Mouse (Mus musculus): Measurements from ENCODE around the gene Sox6.

DNA sequence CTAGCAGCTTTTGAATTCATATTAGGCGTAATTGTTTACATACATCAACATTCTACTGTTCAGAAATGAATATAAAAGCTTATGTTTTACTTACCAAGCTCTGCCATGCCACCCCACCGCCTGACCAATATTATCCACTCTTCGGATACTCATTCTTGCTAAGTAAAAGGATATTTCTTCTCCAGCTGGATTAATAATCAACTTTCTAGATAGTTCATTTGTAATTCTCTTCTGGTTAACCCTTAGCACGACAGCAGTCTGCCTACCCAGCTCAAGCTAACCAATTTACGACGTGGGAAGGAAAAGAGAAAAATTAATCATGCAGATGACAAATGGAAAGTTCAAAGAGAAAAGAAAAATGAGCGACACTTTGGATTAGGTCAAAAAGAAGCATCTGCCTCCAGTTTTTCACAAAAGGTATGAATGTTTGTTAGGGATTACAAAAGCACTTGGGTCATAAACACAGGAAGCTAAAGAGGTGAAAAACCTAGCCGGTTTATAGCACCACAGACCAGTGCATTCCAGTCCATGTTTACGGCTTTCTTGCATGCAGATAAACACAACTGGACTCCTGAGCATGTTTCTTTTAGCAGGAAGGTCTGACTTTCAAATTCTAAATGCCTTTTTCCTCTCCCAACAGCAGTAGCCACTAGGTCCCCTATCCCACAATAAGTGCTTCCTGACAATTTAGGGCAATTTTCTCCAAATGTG, 178.8 kb downstream of the Sox6 start:
- TF ChIP-seq POLR2A (IDR thresholded peaks at IDR 0.05; ENCODE audit: low read depth, low read length) = no peak
- TF ChIP-seq CTCF (IDR thresholded peaks at IDR 0.05; ENCODE audit: extremely low read depth, insufficient read depth, insufficient read length, insufficient replicate concordance) = no peak
